Mouse (Mus musculus): ENCODE results near the gene Srgap2. TPM values are rescaled to one million over a fixed set of nuclear protein-coding genes. Genes with fewer than 3 reads are reported as not detected.

Srgap2 gene
- total and polyA plus RNA-seq, 3 experiments = 27.9 to 135 (median 32.5) TPM

- H3K27me3 ChIP-seq (ENCODE audit: insufficient read depth, low read length) = no peaks in the 10 kb centered on the region
- peaks cover 56% of the 10 kb centered on the region for H3K4me1 ChIP-seq (ENCODE audit: insufficient read depth, low read depth, low read length)
- TF ChIP-seq TAL1 (conservative IDR thresholded peaks at IDR 0.05; ENCODE audit: low read depth, low read length) (no peak), CTCF (IDR thresholded peaks at IDR 0.05; ENCODE audit: low read depth, low read length) (no peak), POLR2AphosphoS5 (IDR thresholded peaks at IDR 0.05; ENCODE audit: insufficient replicate concordance, low read depth, low read length) (no peak)
Observed at GRCm38 (mm10) chr1:131523794-131524193, 3.4 kb downstream of the Srgap2 start.

GRCm38 (mm10) chr1:131516588-131516987 lies 10.6 kb downstream of the Srgap2 start:
- peaks cover 27% of the 10 kb centered on the region for H3K4me1 ChIP-seq (ENCODE audit: insufficient read depth, low read depth, low read length)
- no peak for TF ChIP-seq GATA1 (IDR thresholded peaks at IDR 0.05; ENCODE audit: borderline replicate concordance, low read length)
- TF ChIP-seq GATA2 (IDR thresholded peaks at IDR 0.05; ENCODE audit: borderline replicate concordance, low read depth, low read length) = no peak
- TF ChIP-seq POLR2AphosphoS5 (IDR thresholded peaks at IDR 0.05; ENCODE audit: insufficient replicate concordance, low read depth, low read length) = no peak
- no peak for TF ChIP-seq TAL1 (conservative IDR thresholded peaks at IDR 0.05; ENCODE audit: low read depth, low read length)
- TF ChIP-seq CTCF (IDR thresholded peaks at IDR 0.05; ENCODE audit: low read depth, low read length) = no peak
- H3K27me3 ChIP-seq (ENCODE audit: insufficient read depth, low read length) = no peaks in the 10 kb centered on the region
- no peak for ATAC-seq (ENCODE audit: extremely low read depth, insufficient number of reproducible peaks, low FRiP score, poor library complexity, severe bottlenecking)
- peaks cover 12% of the 10 kb centered on the region for H3K36me3 ChIP-seq (replicated peaks)
- no peak overlapping the region for H3K4me3 ChIP-seq (ENCODE audit: low read depth, low read length)
- no peaks in the 10 kb centered on the region for H3K9me3 ChIP-seq (replicated peaks)
- no peak for DNase-seq (ENCODE audit: low spot score)

More at GRCm38 (mm10) chr1:131523794-131524193, 3.4 kb downstream of the Srgap2 start:
- no peak overlapping the region for H3K4me3 ChIP-seq (ENCODE audit: low read depth, low read length)
- no peak for ATAC-seq (ENCODE audit: extremely low read depth, insufficient number of reproducible peaks, low FRiP score, poor library complexity, severe bottlenecking)
- H3K36me3 ChIP-seq (replicated peaks) = peaks cover 30% of the 10 kb centered on the region
- no peak for DNase-seq (ENCODE audit: low spot score)
- no peaks in the 10 kb centered on the region for H3K9me3 ChIP-seq (replicated peaks)

GRCm38 (mm10) chr1:131514197-131514596 lies 13.0 kb downstream of the Srgap2 start:
- TF ChIP-seq GATA2 (IDR thresholded peaks at IDR 0.05; ENCODE audit: borderline replicate concordance, low read depth, low read length) (no peak), GATA1 (IDR thresholded peaks at IDR 0.05; ENCODE audit: borderline replicate concordance, low read length) (no peak), POLR2AphosphoS5 (IDR thresholded peaks at IDR 0.05; ENCODE audit: insufficient replicate concordance, low read depth, low read length) (no peak), TAL1 (conservative IDR thresholded peaks at IDR 0.05; ENCODE audit: low read depth, low read length) (no peak), CTCF (IDR thresholded peaks at IDR 0.05; ENCODE audit: low read depth, low read length) (no peak)
- no peak for DNase-seq (ENCODE audit: low spot score)
- ATAC-seq (ENCODE audit: extremely low read depth, insufficient number of reproducible peaks, low FRiP score, poor library complexity, severe bottlenecking) = no peak
- H3K9me3 ChIP-seq (replicated peaks) = no peaks in the 10 kb centered on the region
- H3K4me1 ChIP-seq (ENCODE audit: insufficient read depth, low read depth, low read length) = peaks cover 29% of the 10 kb centered on the region
- H3K27me3 ChIP-seq (ENCODE audit: insufficient read depth, low read length) = no peaks in the 10 kb centered on the region
- H3K4me3 ChIP-seq (ENCODE audit: low read depth, low read length) = no peak overlapping the region
- peaks cover 16% of the 10 kb centered on the region for H3K36me3 ChIP-seq (replicated peaks)

DNA sequence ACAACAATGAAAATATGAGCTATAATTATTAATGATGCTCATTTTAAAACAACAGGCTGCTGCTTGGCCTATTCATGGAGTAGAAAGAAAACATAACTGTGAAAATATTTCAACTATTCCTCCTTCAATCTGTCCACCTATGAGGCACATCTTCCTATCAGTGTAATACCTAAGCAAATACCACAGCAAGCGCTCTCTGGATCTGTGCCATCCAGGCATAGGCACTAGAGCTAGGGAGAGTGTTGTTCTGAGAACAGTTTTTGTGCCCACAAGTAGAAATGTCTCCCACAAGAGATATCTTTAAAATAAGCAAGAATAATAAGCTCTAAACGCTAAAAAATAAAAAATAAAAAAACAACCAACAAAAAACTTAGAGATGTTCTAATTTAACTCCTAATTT lies 14.0 kb downstream of the Srgap2 start:
- peaks cover 15% of the 10 kb centered on the region for H3K36me3 ChIP-seq (replicated peaks)
- H3K4me3 ChIP-seq (ENCODE audit: low read depth, low read length) = no peak overlapping the region
- DNase-seq (ENCODE audit: low spot score) (no peak), ATAC-seq (ENCODE audit: extremely low read depth, insufficient number of reproducible peaks, low FRiP score, poor library complexity, severe bottlenecking) (no peak)
- TF ChIP-seq GATA1 (IDR thresholded peaks at IDR 0.05; ENCODE audit: borderline replicate concordance, low read length) (no peak), CTCF (IDR thresholded peaks at IDR 0.05; ENCODE audit: low read depth, low read length) (no peak), POLR2AphosphoS5 (IDR thresholded peaks at IDR 0.05; ENCODE audit: insufficient replicate concordance, low read depth, low read length) (no peak), TAL1 (conservative IDR thresholded peaks at IDR 0.05; ENCODE audit: low read depth, low read length) (no peak), GATA2 (IDR thresholded peaks at IDR 0.05; ENCODE audit: borderline replicate concordance, low read depth, low read length) (no peak)
- no peaks in the 10 kb centered on the region for H3K27me3 ChIP-seq (ENCODE audit: insufficient read depth, low read length)
- no peaks in the 10 kb centered on the region for H3K9me3 ChIP-seq (replicated peaks)
- H3K4me1 ChIP-seq (ENCODE audit: insufficient read depth, low read depth, low read length) = peaks cover 27% of the 10 kb centered on the region

- ATAC-seq (ENCODE audit: extremely low read depth, insufficient number of reproducible peaks, low FRiP score, poor library complexity, severe bottlenecking) = no peak
- DNase-seq (ENCODE audit: low spot score) = no peak
- Histone ChIP-seq H3K4me1 (ENCODE audit: insufficient read depth, low read depth, low read length) (peaks cover 27% of the 10 kb centered on the region), H3K36me3 (replicated peaks) (peaks cover 16% of the 10 kb centered on the region), H3K27me3 (ENCODE audit: insufficient read depth, low read length) (no peaks in the 10 kb centered on the region), H3K9me3 (replicated peaks) (no peaks in the 10 kb centered on the region), H3K4me3 (ENCODE audit: low read depth, low read length) (no peak overlapping the region)
- no peak for TF ChIP-seq TAL1 (conservative IDR thresholded peaks at IDR 0.05; ENCODE audit: low read depth, low read length)
- no peak for TF ChIP-seq GATA1 (IDR thresholded peaks at IDR 0.05; ENCODE audit: borderline replicate concordance, low read length)
- TF ChIP-seq POLR2AphosphoS5 (IDR thresholded peaks at IDR 0.05; ENCODE audit: insufficient replicate concordance, low read depth, low read length) = no peak
- no peak for TF ChIP-seq CTCF (IDR thresholded peaks at IDR 0.05; ENCODE audit: low read depth, low read length)
- TF ChIP-seq GATA2 (IDR thresholded peaks at IDR 0.05; ENCODE audit: borderline replicate concordance, low read depth, low read length) = no peak
Observed at GRCm38 (mm10) chr1:131511661-131512500, 15.3 kb downstream of the Srgap2 start.

- TF ChIP-seq GATA2 (IDR thresholded peaks at IDR 0.05; ENCODE audit: borderline replicate concordance, low read depth, low read length) = no peak
- no peak for TF ChIP-seq POLR2AphosphoS5 (IDR thresholded peaks at IDR 0.05; ENCODE audit: insufficient replicate concordance, low read depth, low read length)
- no peak for TF ChIP-seq GATA1 (IDR thresholded peaks at IDR 0.05; ENCODE audit: borderline replicate concordance, low read length)
- TF ChIP-seq CTCF (IDR thresholded peaks at IDR 0.05; ENCODE audit: low read depth, low read length) = no peak
- no peak for TF ChIP-seq TAL1 (conservative IDR thresholded peaks at IDR 0.05; ENCODE audit: low read depth, low read length)
- no peaks in the 10 kb centered on the region for H3K27me3 ChIP-seq (ENCODE audit: insufficient read depth, low read length)
- DNase-seq (ENCODE audit: low spot score) = no peak
- no peaks in the 10 kb centered on the region for H3K9me3 ChIP-seq (replicated peaks)
- peaks cover 22% of the 10 kb centered on the region for H3K36me3 ChIP-seq (replicated peaks)
- ATAC-seq (ENCODE audit: extremely low read depth, insufficient number of reproducible peaks, low FRiP score, poor library complexity, severe bottlenecking) = no peak
- no peak overlapping the region for H3K4me3 ChIP-seq (ENCODE audit: low read depth, low read length)
- H3K4me1 ChIP-seq (ENCODE audit: insufficient read depth, low read depth, low read length) = peaks cover 26% of the 10 kb centered on the region
Observed at GRCm38 (mm10) chr1:131511131-131511530, 16.0 kb downstream of the Srgap2 start.

Measured in G1E (cell line).